Mouse (Mus musculus): ENCODE results near the gene Rpl18. TPM values are rescaled to one million over a fixed set of nuclear protein-coding genes. Genes with fewer than 3 reads are reported as not detected.

The Rpl18 gene
- polyA plus RNA-seq, 1 experiment from 2014 or later = 579 TPM

- Histone ChIP-seq H3K4me2 (ENCODE audit: low read length) (no peak overlapping the region), H3K27ac (ENCODE audit: low read length) (no peak overlapping the region), H3K4me3 (replicated peaks; ENCODE audit: low read length) (no peak overlapping the region), H3K27me3 (replicated peaks; ENCODE audit: control insufficient read depth, insufficient read depth, low read length) (no peaks in the 10 kb centered on the region), H3K9me3 (ENCODE audit: control insufficient read depth, low read length) (no peaks in the 10 kb centered on the region), H3K9ac (replicated peaks; ENCODE audit: low read depth, low read length) (no peak overlapping the region), H3K4me1 (replicated peaks; ENCODE audit: control insufficient read depth, insufficient read depth, low read length) (peaks cover 4% of the 10 kb centered on the region), H3K36me3 (ENCODE audit: control insufficient read depth, insufficient read depth) (no peaks in the 10 kb centered on the region)
- no peak for ATAC-seq
- WGBS = 38% methylated on average over 10 of the region's 10 CpGs
These were observed 34.1 kb downstream of the Rpl18 start for GRCm38 (mm10) chr7:45749401-45749800.

GRCm38 (mm10) chr7:45750162-45750561 lies 34.9 kb downstream of the Rpl18 start:
- Histone ChIP-seq H3K9ac (replicated peaks; ENCODE audit: low read depth, low read length) (no peak overlapping the region), H3K9me3 (ENCODE audit: control insufficient read depth, low read length) (no peaks in the 10 kb centered on the region), H3K4me3 (replicated peaks; ENCODE audit: low read length) (no peak overlapping the region), H3K27me3 (replicated peaks; ENCODE audit: control insufficient read depth, insufficient read depth, low read length) (no peaks in the 10 kb centered on the region), H3K4me1 (replicated peaks; ENCODE audit: control insufficient read depth, insufficient read depth, low read length) (peaks cover 4% of the 10 kb centered on the region), H3K4me2 (ENCODE audit: low read length) (no peak overlapping the region), H3K36me3 (ENCODE audit: control insufficient read depth, insufficient read depth) (no peaks in the 10 kb centered on the region), H3K27ac (ENCODE audit: low read length) (no peak overlapping the region)
- 74% methylated on average over 9 of the region's 9 CpGs for WGBS
- ATAC-seq = no peak

GRCm38 (mm10) chr7:45755703-45756102 lies 40.4 kb downstream of the Rpl18 start:
- Histone ChIP-seq H3K4me2 (ENCODE audit: low read length) (no peak overlapping the region), H3K36me3 (ENCODE audit: control insufficient read depth, insufficient read depth) (no peaks in the 10 kb centered on the region), H3K4me1 (replicated peaks; ENCODE audit: control insufficient read depth, insufficient read depth, low read length) (no peaks in the 10 kb centered on the region), H3K27ac (ENCODE audit: low read length) (no peak overlapping the region), H3K4me3 (replicated peaks; ENCODE audit: low read length) (no peak overlapping the region), H3K9ac (replicated peaks; ENCODE audit: low read depth, low read length) (no peak overlapping the region), H3K9me3 (ENCODE audit: control insufficient read depth, low read length) (no peaks in the 10 kb centered on the region), H3K27me3 (replicated peaks; ENCODE audit: control insufficient read depth, insufficient read depth, low read length) (peaks cover 18% of the 10 kb centered on the region)
- WGBS = 55% methylated on average over 6 of the region's 6 CpGs
- ATAC-seq = no peak

DNA sequence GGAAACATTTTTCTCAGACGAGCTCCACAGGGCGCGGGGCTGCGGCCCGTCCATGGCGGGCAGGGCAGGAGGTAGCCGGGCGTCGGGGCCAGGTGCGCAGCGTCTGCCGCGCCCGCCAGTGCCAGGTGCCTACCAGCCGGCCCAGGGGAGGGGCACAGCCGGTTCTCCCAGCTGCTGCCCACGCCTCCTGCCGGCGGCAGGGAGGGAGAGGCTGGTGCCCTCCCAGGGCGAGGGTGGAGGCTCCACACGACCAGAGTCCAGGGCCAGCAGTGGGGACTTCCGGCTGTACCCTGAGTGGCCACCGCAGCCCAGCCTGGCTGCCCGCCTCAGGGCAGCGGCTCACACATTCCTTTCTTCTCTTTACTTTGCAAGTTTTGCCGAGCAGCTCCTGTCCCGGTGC lies 44.1 kb downstream of the Rpl18 start:
- no peak overlapping the region for H3K4me3 ChIP-seq (replicated peaks; ENCODE audit: low read length)
- H3K4me2 ChIP-seq (ENCODE audit: low read length) = no peak overlapping the region
- 7% methylated on average over 26 of the region's 27 CpGs for WGBS
- H3K36me3 ChIP-seq (ENCODE audit: control insufficient read depth, insufficient read depth) = no peaks in the 10 kb centered on the region
- H3K9me3 ChIP-seq (ENCODE audit: control insufficient read depth, low read length) = no peaks in the 10 kb centered on the region
- no peak overlapping the region for H3K27ac ChIP-seq (ENCODE audit: low read length)
- no peak for ATAC-seq
- peaks cover 18% of the 10 kb centered on the region for H3K27me3 ChIP-seq (replicated peaks; ENCODE audit: control insufficient read depth, insufficient read depth, low read length)
- H3K9ac ChIP-seq (replicated peaks; ENCODE audit: low read depth, low read length) = no peak overlapping the region
- no peaks in the 10 kb centered on the region for H3K4me1 ChIP-seq (replicated peaks; ENCODE audit: control insufficient read depth, insufficient read depth, low read length)

GRCm38 (mm10) chr7:45760151-45760550 lies 44.9 kb downstream of the Rpl18 start:
- Histone ChIP-seq H3K4me1 (replicated peaks; ENCODE audit: control insufficient read depth, insufficient read depth, low read length) (no peaks in the 10 kb centered on the region), H3K27ac (ENCODE audit: low read length) (no peak overlapping the region), H3K9ac (replicated peaks; ENCODE audit: low read depth, low read length) (no peak overlapping the region), H3K4me3 (replicated peaks; ENCODE audit: low read length) (no peak overlapping the region), H3K27me3 (replicated peaks; ENCODE audit: control insufficient read depth, insufficient read depth, low read length) (peaks cover 18% of the 10 kb centered on the region), H3K9me3 (ENCODE audit: control insufficient read depth, low read length) (no peaks in the 10 kb centered on the region), H3K4me2 (ENCODE audit: low read length) (no peak overlapping the region), H3K36me3 (ENCODE audit: control insufficient read depth, insufficient read depth) (no peaks in the 10 kb centered on the region)
- ATAC-seq = no peak
- WGBS = 61% methylated on average over 5 of the region's 5 CpGs

DNA sequence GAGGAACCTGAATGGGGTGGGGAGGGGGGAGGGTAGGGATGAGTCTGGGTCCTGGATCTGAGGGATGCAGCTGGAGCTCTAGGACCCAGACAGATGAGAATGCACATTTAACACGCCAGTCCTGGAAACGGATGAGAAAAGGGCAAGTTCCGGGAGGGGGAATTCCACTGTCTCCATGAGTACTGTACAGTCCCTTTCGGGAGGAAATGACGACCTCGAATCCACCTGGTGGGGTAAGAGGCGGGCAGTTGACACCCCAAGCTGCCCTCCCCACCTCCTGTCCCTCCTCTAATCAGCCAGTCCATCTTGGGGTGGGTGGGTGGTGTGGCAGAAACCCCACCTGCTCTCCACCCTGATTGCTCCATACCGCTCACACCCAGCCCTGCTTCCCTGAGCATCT lies 50.7 kb downstream of the Rpl18 start:
- no peak overlapping the region for H3K4me2 ChIP-seq (ENCODE audit: low read length)
- no peak for ATAC-seq
- no peak overlapping the region for H3K27ac ChIP-seq (ENCODE audit: low read length)
- H3K9me3 ChIP-seq (ENCODE audit: control insufficient read depth, low read length) = no peaks in the 10 kb centered on the region
- no peaks in the 10 kb centered on the region for H3K36me3 ChIP-seq (ENCODE audit: control insufficient read depth, insufficient read depth)
- no peaks in the 10 kb centered on the region for H3K27me3 ChIP-seq (replicated peaks; ENCODE audit: control insufficient read depth, insufficient read depth, low read length)
- 64% methylated on average over 8 of the region's 8 CpGs for WGBS
- H3K4me1 ChIP-seq (replicated peaks; ENCODE audit: control insufficient read depth, insufficient read depth, low read length) = no peaks in the 10 kb centered on the region
- no peak overlapping the region for H3K4me3 ChIP-seq (replicated peaks; ENCODE audit: low read length)
- H3K9ac ChIP-seq (replicated peaks; ENCODE audit: low read depth, low read length) = no peak overlapping the region

- ATAC-seq = no peak
- no peaks in the 10 kb centered on the region for H3K36me3 ChIP-seq (ENCODE audit: control insufficient read depth, insufficient read depth)
- no peak overlapping the region for H3K4me3 ChIP-seq (replicated peaks; ENCODE audit: low read length)
- H3K9ac ChIP-seq (replicated peaks; ENCODE audit: low read depth, low read length) = no peak overlapping the region
- no peaks in the 10 kb centered on the region for H3K9me3 ChIP-seq (ENCODE audit: control insufficient read depth, low read length)
- no peak overlapping the region for H3K27ac ChIP-seq (ENCODE audit: low read length)
- H3K4me2 ChIP-seq (ENCODE audit: low read length) = no peak overlapping the region
- no peaks in the 10 kb centered on the region for H3K4me1 ChIP-seq (replicated peaks; ENCODE audit: control insufficient read depth, insufficient read depth, low read length)
- no peaks in the 10 kb centered on the region for H3K27me3 ChIP-seq (replicated peaks; ENCODE audit: control insufficient read depth, insufficient read depth, low read length)
- WGBS = 64% methylated on average over 8 of the region's 8 CpGs
These were observed 51.5 kb downstream of the Rpl18 start for GRCm38 (mm10) chr7:45766764-45767163.

DNA sequence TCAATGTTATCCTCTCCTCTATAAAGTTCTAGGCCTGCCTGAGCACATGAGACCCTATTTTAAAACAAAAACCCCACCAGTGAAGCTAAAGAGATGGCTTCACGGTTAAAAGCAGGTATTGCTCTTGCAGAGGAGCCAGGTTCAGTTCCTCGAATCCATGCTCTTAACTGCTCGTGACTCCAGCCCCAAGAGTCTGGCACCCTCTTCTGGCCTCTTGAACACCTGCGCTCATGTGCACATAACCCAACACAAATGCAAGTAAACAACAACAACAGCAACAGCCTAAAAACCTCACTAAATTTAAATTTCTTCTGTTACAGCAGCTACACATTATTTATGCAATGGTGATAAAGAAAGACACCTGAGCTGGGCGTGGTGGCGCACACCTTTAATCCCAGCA lies 52.2 kb downstream of the Rpl18 start:
- no peaks in the 10 kb centered on the region for H3K9me3 ChIP-seq (ENCODE audit: control insufficient read depth, low read length)
- no peaks in the 10 kb centered on the region for H3K36me3 ChIP-seq (ENCODE audit: control insufficient read depth, insufficient read depth)
- no peak overlapping the region for H3K4me3 ChIP-seq (replicated peaks; ENCODE audit: low read length)
- H3K27me3 ChIP-seq (replicated peaks; ENCODE audit: control insufficient read depth, insufficient read depth, low read length) = no peaks in the 10 kb centered on the region
- H3K27ac ChIP-seq (ENCODE audit: low read length) = no peak overlapping the region
- whole genome bisulfite sequencing = 95% methylated on average over 6 of the region's 6 CpGs
- H3K4me1 ChIP-seq (replicated peaks; ENCODE audit: control insufficient read depth, insufficient read depth, low read length) = no peaks in the 10 kb centered on the region
- H3K9ac ChIP-seq (replicated peaks; ENCODE audit: low read depth, low read length) = no peak overlapping the region
- no peak overlapping the region for H3K4me2 ChIP-seq (ENCODE audit: low read length)
- ATAC-seq = no peak

Other genes with a start within 250 kb of the Rpl18 start
- 225 and 257 TPM in 2 replicates for gene Bax, start 248.6 kb upstream of the Rpl18 start, polyA plus RNA-seq (2015; fragmentation: Nextera tagmentation; extraction: Ambion mirVana)
- 0.12 TPM in 1 of 2 replicates, not detected in the other for gene Tulp2, start 233.6 kb upstream of the Rpl18 start, polyA plus RNA-seq (2015; fragmentation: Nextera tagmentation; extraction: Ambion mirVana)
- not detected in 2 replicates for gene Gm45808, start 228.6 kb upstream of the Rpl18 start, polyA plus RNA-seq (2015; fragmentation: Nextera tagmentation; extraction: Ambion mirVana)
- gene Dhdh, start 226.7 kb upstream of the Rpl18 start, polyA plus RNA-seq (2015; fragmentation: Nextera tagmentation; extraction: Ambion mirVana) = 2.2 and 3.0 TPM in 2 replicates
- gene Nucb1, start 205.1 kb upstream of the Rpl18 start, polyA plus RNA-seq (2015; fragmentation: Nextera tagmentation; extraction: Ambion mirVana) = 106 and 107 TPM in 2 replicates
- 14.4 and 16.4 TPM in 2 replicates for gene Ppp1r15a, start 189.2 kb upstream of the Rpl18 start, polyA plus RNA-seq (2015; fragmentation: Nextera tagmentation; extraction: Ambion mirVana)
- 0.57 and 0.81 TPM in 2 replicates for gene Plekha4, start 189.1 kb upstream of the Rpl18 start, polyA plus RNA-seq (2015; fragmentation: Nextera tagmentation; extraction: Ambion mirVana)
- not detected in 2 replicates for gene Hsd17b14, start 160.6 kb upstream of the Rpl18 start, polyA plus RNA-seq (2015; fragmentation: Nextera tagmentation; extraction: Ambion mirVana)
- 24.2 and 24.5 TPM in 2 replicates for gene Bcat2, start 145.3 kb upstream of the Rpl18 start, polyA plus RNA-seq (2015; fragmentation: Nextera tagmentation; extraction: Ambion mirVana)
- not detected in 2 replicates for gene Fgf21, start 100.0 kb upstream of the Rpl18 start, polyA plus RNA-seq (2015; fragmentation: Nextera tagmentation; extraction: Ambion mirVana)
- not detected in 2 replicates for gene Fut1, start 98.2 kb upstream of the Rpl18 start, polyA plus RNA-seq (2015; fragmentation: Nextera tagmentation; extraction: Ambion mirVana)
- gene Izumo1, start 93.6 kb upstream of the Rpl18 start, polyA plus RNA-seq (2015; fragmentation: Nextera tagmentation; extraction: Ambion mirVana) = not detected in 2 replicates
- 13.5 and 15.1 TPM in 2 replicates for gene Rasip1, start 88.0 kb upstream of the Rpl18 start, polyA plus RNA-seq (2015; fragmentation: Nextera tagmentation; extraction: Ambion mirVana)
- gene Mamstr, start 75.5 kb upstream of the Rpl18 start, polyA plus RNA-seq (2015; fragmentation: Nextera tagmentation; extraction: Ambion mirVana) = 2.8 and 4.2 TPM in 2 replicates
- gene Fut2, start 49.1 kb upstream of the Rpl18 start, polyA plus RNA-seq (2015; fragmentation: Nextera tagmentation; extraction: Ambion mirVana) = 0.10 and 0.21 TPM in 2 replicates
- 0.80 and 0.84 TPM in 2 replicates for gene Ntn5, start 31.4 kb upstream of the Rpl18 start, polyA plus RNA-seq (2015; fragmentation: Nextera tagmentation; extraction: Ambion mirVana)
- gene Sec1, start 21.1 kb upstream of the Rpl18 start, polyA plus RNA-seq (2015; fragmentation: Nextera tagmentation; extraction: Ambion mirVana) = 0.10 and 0.25 TPM in 2 replicates
- gene Car11, start 15.6 kb upstream of the Rpl18 start, polyA plus RNA-seq (2015; fragmentation: Nextera tagmentation; extraction: Ambion mirVana) = 40.1 and 64.4 TPM in 2 replicates
- gene Dbp, start 10.4 kb upstream of the Rpl18 start, polyA plus RNA-seq (2015; fragmentation: Nextera tagmentation; extraction: Ambion mirVana) = 4.1 and 4.3 TPM in 2 replicates
- 29.9 and 31.1 TPM in 2 replicates for gene Sphk2, start 2.5 kb downstream of the Rpl18 start, polyA plus RNA-seq (2015; fragmentation: Nextera tagmentation; extraction: Ambion mirVana)
- 0.60 and 1.1 TPM in 2 replicates for gene Fam83e, start 5.8 kb downstream of the Rpl18 start, polyA plus RNA-seq (2015; fragmentation: Nextera tagmentation; extraction: Ambion mirVana)
- gene Spaca4, start 10.4 kb downstream of the Rpl18 start, polyA plus RNA-seq (2015; fragmentation: Nextera tagmentation; extraction: Ambion mirVana) = not detected in 2 replicates
- gene Lmtk3, start 68.3 kb downstream of the Rpl18 start, polyA plus RNA-seq (2015; fragmentation: Nextera tagmentation; extraction: Ambion mirVana) = 18.9 and 26.4 TPM in 2 replicates
- 5.5 and 7.1 TPM in 2 replicates for gene Sult2b1, start 69.2 kb downstream of the Rpl18 start, polyA plus RNA-seq (2015; fragmentation: Nextera tagmentation; extraction: Ambion mirVana)
- 327 and 379 TPM in 2 replicates for gene Cyth2, start 99.1 kb downstream of the Rpl18 start, polyA plus RNA-seq (2015; fragmentation: Nextera tagmentation; extraction: Ambion mirVana)
- 0.85 and 1.1 TPM in 2 replicates for gene Kcnj14, start 109.3 kb downstream of the Rpl18 start, polyA plus RNA-seq (2015; fragmentation: Nextera tagmentation; extraction: Ambion mirVana)
- 45.3 and 46.1 TPM in 2 replicates for gene Grwd1, start 115.5 kb downstream of the Rpl18 start, polyA plus RNA-seq (2015; fragmentation: Nextera tagmentation; extraction: Ambion mirVana)
- 41.8 TPM in 2 replicates for gene Kdelr1, start 157.3 kb downstream of the Rpl18 start, polyA plus RNA-seq (2015; fragmentation: Nextera tagmentation; extraction: Ambion mirVana)
- gene Grin2d, start 162.9 kb downstream of the Rpl18 start, polyA plus RNA-seq (2015; fragmentation: Nextera tagmentation; extraction: Ambion mirVana) = 0.56 and 1.5 TPM in 2 replicates
- gene Syngr4, start 181.3 kb downstream of the Rpl18 start, polyA plus RNA-seq (2015; fragmentation: Nextera tagmentation; extraction: Ambion mirVana) = 0.63 TPM in 1 of 2 replicates, not detected in the other
- 5.7 and 6.0 TPM in 2 replicates for gene Tmem143, start 181.5 kb downstream of the Rpl18 start, polyA plus RNA-seq (2015; fragmentation: Nextera tagmentation; extraction: Ambion mirVana)
- gene Emp3, start 205.9 kb downstream of the Rpl18 start, polyA plus RNA-seq (2015; fragmentation: Nextera tagmentation; extraction: Ambion mirVana) = 19.2 and 21.6 TPM in 2 replicates
- 3.1 and 4.6 TPM in 2 replicates for gene Ccdc114, start 208.6 kb downstream of the Rpl18 start, polyA plus RNA-seq (2015; fragmentation: Nextera tagmentation; extraction: Ambion mirVana)